Mouse (Mus musculus) gastrocnemius, adult 2 months (tissue): ENCODE results near the gene Ano3. TPM values are rescaled to one million over a fixed set of nuclear protein-coding genes. Genes with fewer than 3 reads are reported as not detected.
"Not testable (repeated sequence)": the region's sequence is repeated elsewhere in the genome, so short reads cannot be mapped to it uniquely, and the experiment has no call there.

Source experiments
- DNase-seq: peaks from one replicate; pipeline ENCODE4 v3.0.0; 2022
- H3K27ac ChIP-seq: fragments of 200-600 bp; 2 replicates; pipeline ENCODE4 v1.8.1; 2022; ENCODE audit warnings: mild to moderate bottlenecking
- H3K4me3 ChIP-seq: fragments of 200-600 bp; 2 replicates; pipeline ENCODE4 v1.8.1; 2022; ENCODE audit warnings: mild to moderate bottlenecking, moderate library complexity
- CTCF ChIP-seq: fragments of 200-600 bp; IDR thresholded peaks from 2 replicates; pipeline ENCODE4 v1.8.1; 2022; ENCODE audit warnings: antibody characterized with exemption, mild to moderate bottlenecking, moderate library complexity
- intact Hi-C: fragments of 180-260 bp; cut with DNase I; formaldehyde crosslinking; loops from one replicate; pipeline ENCODE4 v1.15.1; 2025
- long read RNA-seq, 2 experiments: library from polyadenylated mRNA; stranded (forward); transcript quantifications; one replicate each; pipeline ENCODE4 v2.0.0; 2021
- total RNA-seq, 2 experiments: library from RNA; stranded (reverse); gene quantifications; 2 replicates each; pipeline ENCODE4 v1.2.3; 2021

Ano3 gene
- total RNA-seq = under 1 TPM in 1 of 2 experiments, not detected in 1; 0.22 TPM
- long read RNA-seq, experiment 1 = 0 reads
- long read RNA-seq, experiment 2 = 0 reads

DNA sequence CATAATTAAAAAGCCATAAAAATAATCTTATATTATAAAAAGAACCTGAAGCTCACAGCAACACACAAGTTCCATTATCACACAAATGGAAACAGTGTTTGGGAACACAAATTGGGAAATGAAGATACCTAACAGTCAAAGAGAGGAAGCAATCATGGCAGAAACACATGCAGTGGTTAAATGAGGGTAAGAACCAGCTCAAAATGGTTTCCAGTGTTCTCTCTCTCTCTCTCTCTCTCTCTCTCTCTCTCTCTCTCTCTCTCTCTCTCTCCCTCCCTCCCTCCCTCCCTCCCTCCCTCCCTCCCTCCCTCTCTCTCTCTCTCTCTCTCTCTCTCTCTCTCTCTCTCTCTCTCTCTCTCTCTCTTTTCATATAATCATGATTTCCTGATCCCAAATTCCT lies at the start of gene Ano3:
TSS of gene Ano3 (minus strand) at position 101 of the 400 bp plus-strand sequence.
- H3K27ac ChIP-seq, DNase-seq, intact Hi-C loops: not testable (repeated sequence)
- peak within 1 kb of the TSS; percentile 45 for H3K4me3 ChIP-seq

DNA sequence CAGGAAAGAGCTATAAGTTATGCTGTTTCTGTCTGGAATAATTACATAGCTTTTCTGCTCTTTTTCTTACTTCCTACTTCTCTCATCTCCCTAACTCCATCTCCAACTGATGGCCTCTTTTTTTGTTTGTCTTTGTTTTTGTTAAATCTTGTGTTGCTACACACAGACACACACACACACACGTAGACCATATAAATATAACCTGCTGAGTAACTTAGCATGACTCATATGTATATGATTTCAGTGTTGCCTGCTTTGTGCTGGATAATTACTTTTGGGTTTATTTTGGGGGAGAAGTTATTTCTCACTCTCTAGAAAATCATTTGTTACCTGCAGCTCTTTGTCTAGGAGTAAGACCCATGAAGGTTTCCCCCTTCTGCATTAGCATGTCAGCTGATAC lies 39.3 kb upstream of the Ano3 start:
- TF ChIP-seq CTCF = no peak
- no peak for DNase-seq
- no peak overlapping the region for H3K4me3 ChIP-seq
- intact Hi-C loops = no loop called here
- no peak overlapping the region for H3K27ac ChIP-seq

DNA sequence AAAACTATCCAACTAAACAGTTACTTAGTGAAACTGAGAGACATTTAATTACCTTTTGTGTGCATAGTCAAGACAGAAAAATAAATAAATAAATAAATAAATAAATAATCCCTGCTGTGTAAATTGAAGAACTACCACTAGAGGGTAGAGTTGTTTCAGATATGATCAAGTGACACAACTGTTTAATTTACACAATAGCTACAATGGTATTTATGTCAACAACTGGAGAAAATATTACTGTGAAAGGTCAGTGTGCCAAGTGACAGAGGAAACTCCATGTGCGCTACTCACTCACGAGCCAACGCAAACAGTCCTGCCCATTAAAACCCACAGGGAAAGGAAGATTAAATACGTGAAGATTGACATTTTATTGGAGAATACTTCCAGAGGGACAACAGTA lies 38.8 kb upstream of the Ano3 start:
- Histone ChIP-seq H3K27ac (no peak overlapping the region), H3K4me3 (no peak overlapping the region)
- TF ChIP-seq CTCF = peak; percentile 16
- DNase-seq = no peak
- intact Hi-C loops = no loop called here

DNA sequence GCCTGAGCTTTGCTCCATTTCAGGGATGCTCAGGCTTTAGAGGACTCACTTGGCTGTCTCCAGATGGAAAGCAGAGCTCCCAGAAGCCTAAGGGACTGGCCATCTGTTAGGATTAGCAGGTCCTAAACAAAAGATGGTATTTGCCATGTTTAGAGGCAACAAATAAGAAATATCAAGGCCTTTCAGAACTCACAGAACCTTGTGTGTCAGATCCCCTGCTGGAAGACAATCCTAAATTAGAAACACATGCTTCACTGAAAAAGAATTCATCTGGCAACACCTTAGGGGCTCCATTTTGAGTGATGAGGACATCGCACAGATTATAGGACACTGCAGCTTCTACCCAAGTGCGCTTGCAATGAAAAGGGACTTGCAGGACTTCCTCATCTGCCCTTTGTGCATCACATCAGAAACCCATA lies 35.1 kb upstream of the Ano3 start:
- DNase-seq = no peak
- intact Hi-C loops = no loop called here
- no peak overlapping the region for H3K27ac ChIP-seq
- TF ChIP-seq CTCF = no peak
- H3K4me3 ChIP-seq = no peak overlapping the region

DNA sequence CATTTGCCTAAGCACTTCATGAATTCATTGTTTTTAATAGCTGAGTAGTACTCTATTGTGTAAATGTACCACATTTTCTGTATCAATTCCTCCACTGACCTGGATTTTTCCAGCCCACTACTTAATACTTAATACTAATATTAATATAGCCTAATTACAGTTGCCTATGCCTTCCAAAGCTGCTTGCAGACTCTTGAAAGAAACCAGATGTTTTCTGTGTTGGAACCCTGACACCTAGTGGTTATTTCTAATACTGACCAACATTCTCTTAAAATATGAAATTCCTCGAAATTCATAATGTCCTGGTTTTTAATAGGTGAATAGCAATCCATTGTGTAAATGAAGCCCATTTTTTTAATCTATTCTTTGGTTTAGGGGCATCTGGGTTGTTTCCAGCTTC lies 31.0 kb upstream of the Ano3 start:
- intact Hi-C loops = loop anchor here (5.0 kb wide), 1 partner anchor 319 kb away; no protein-coding TSS in a partner anchor
- DNase-seq = no peak
- peak; percentile 64 for TF ChIP-seq CTCF
- Histone ChIP-seq H3K27ac (no peak overlapping the region), H3K4me3 (no peak overlapping the region)

DNA sequence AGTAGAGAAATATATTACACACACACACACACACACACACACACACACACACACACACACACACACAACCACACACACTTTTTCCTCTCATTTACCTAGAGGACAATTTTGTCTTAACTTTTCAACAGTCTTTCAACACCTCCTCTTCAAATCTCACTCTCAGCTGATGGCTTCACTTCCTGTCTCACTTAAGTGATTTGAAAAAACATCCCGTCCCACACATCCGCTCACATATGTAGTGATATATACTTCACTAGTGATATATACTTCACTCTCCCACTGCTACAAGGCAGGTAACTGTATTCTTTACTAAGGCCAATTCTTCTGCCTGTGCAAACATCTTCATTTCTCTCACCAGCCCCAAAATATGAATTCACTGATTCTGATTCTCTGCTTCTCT lies 28.9 kb upstream of the Ano3 start:
- Histone ChIP-seq H3K4me3 (no peak overlapping the region), H3K27ac (no peak overlapping the region)
- DNase-seq = no peak
- TF ChIP-seq CTCF = no peak
- intact Hi-C loops = loop anchor here (5.0 kb wide), 1 partner anchor 317 kb away; no protein-coding TSS in a partner anchor

DNA sequence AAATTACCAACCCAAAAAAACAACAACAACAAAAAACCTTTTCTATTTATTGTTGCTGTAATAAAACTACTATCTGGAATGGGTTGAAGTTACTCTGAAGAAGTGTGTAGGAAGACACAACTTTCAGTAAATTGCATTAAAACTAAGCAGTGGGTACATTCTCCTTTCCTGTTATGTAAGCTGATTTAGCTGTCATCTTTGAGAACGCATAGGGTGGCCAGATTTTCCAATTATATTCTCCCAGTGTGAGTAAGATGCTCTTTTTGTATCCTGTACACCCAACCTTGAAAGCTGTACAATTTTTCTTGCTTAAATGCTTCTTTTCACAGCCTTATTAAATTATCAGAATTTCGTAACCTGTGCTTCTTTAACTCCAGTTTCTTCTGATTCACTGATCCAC lies 26.1 kb upstream of the Ano3 start:
- H3K27ac ChIP-seq = no peak overlapping the region
- no peak overlapping the region for H3K4me3 ChIP-seq
- no peak for DNase-seq
- intact Hi-C loops = no loop called here
- TF ChIP-seq CTCF = no peak

DNA sequence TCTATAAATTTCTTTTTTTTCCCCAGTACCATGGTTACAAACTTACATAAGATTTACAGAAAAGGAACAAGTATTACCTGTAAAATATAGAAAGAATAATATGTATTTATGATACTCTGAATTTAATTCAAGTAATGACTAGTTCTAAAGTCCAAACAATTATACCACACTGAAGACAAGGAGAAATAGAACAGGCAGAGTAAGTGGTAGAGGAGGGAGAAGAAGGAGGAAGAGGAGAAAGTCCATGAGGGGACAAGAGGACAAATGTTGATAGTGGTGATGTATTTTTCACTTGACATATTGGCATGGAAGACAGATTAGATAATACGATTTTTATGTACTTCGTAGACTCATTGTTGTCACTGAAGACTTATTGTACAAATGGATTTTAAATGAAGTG lies 19.4 kb upstream of the Ano3 start:
- intact Hi-C loops = no loop called here
- no peak for TF ChIP-seq CTCF
- no peak overlapping the region for H3K27ac ChIP-seq
- H3K4me3 ChIP-seq = no peak overlapping the region
- no peak for DNase-seq

DNA sequence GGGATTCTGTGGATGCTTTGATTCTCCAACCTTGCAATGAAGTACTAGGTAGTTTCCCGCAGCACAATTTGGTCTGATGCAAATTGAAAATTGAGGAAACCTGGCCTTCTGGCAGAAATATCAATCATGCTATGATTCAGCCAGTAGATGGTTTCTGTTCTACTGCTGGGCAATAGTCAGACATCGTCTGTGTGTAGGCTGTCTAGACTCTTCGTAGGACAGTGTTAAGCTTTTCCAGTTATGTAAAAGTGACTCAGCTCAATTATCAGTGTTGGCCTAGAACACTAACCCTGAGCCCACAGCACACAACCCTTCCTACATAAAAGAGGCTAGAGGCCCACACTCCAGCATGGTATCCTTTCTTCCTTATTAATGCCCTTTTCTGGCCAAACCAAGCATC lies 14.7 kb upstream of the Ano3 start:
- TF ChIP-seq CTCF = no peak
- DNase-seq = no peak
- intact Hi-C loops = no loop called here
- no peak overlapping the region for H3K27ac ChIP-seq
- no peak overlapping the region for H3K4me3 ChIP-seq

DNA sequence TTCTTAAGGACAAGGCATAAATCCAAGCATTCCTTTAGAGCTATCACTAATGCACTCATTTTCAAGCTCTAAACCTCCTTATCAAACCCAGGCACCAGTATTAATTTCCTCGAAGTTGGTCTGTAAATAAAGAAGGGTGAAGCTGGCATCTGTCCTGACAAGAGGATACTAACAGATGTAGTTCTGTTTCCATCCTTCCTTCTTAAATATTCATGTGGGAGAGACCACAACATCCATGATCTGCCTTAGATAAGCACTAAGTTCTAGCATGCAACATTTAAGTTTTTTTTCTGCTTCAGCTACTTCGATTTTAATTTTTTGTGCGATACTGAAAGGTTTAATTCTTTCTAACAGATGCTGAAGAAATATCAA lies 305 bp downstream of the Ano3 start:
- intact Hi-C loops = no loop called here
- Histone ChIP-seq H3K27ac (no peak overlapping the region), H3K4me3 (no peak overlapping the region)
- no peak for DNase-seq
- TF ChIP-seq CTCF = no peak

DNA sequence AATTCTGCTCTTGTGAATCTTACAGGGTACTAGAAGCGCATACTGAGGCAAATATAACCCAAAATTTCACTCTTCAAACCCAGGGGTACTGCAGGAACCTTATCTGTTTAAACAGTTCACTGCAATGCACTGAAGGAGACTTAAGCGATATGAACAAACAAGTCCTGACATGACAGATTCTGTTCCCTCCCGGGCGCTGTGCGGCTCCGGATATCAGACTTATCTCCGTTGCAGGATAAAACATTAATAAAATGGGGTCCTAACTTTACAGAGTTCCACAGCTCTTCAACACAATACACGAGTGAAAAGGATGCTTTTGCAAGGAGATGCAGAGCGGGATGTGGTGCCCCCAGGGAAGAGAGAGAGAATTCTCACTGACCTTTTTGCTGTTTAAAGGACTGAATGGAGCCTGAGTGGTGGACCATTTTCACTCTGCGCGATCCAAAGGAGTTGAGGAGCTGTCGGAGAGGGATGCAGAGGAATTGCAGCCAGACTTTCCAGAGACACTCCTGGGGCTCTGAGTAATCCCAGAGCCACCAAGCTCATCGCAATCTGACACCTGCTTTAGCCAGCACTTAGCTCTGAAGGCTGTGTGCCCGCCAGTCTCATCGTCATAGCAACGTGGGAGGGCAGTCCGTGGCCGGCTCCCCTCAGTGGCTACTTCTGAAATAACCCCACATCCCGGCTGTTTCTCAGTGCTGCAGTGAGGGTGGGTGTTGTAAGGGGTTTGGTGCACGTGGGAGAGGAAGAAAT lies 868 bp downstream of the Ano3 start:
- peak; percentile 63 for DNase-seq
- Histone ChIP-seq H3K4me3 (peak overlapping the region; percentile 45), H3K27ac (no peak overlapping the region)
- TF ChIP-seq CTCF = no peak
- intact Hi-C loops = no loop called here

DNA sequence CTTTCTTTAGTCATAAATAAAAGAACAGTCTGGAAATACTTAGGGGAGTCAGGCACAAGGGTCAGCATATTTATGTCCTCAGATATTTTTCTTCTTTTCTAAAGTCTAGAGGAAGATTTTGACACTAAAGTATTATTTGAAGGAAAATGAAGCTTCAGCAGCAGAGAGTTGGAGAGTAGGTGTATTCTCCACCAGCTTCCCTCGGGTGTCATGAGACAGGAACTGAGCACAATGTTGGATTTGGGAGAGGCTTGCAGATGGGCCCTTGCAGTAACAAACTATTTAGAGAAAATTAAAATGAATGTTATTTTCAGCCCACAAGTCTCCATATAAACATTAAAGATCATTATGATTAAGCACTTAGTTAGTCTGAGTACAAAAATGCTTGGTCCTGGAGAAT lies 5.6 kb downstream of the Ano3 start:
- intact Hi-C loops = no loop called here
- Histone ChIP-seq H3K4me3 (no peak overlapping the region), H3K27ac (no peak overlapping the region)
- no peak for DNase-seq
- no peak for TF ChIP-seq CTCF

DNA sequence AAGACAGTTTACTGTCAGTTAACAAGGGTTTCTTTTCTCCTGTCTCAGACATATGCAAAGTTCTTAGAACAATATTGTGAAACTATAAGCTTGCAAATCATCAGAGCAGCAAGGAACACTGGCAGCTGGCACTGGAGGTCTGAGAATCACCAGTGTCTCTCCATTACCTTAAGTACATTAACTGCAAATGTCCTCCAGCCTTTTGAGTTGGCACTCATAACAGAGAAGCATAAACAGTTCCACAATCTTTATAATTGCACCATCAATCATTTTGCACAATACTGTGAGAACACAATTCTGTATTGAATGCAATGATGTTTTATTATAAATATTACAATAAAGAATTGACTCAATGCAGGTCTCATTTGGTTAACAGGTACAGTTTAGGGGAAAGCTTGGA lies 15.0 kb downstream of the Ano3 start:
- intact Hi-C loops = no loop called here
- Histone ChIP-seq H3K27ac (no peak overlapping the region), H3K4me3 (no peak overlapping the region)
- no peak for TF ChIP-seq CTCF
- no peak for DNase-seq

DNA sequence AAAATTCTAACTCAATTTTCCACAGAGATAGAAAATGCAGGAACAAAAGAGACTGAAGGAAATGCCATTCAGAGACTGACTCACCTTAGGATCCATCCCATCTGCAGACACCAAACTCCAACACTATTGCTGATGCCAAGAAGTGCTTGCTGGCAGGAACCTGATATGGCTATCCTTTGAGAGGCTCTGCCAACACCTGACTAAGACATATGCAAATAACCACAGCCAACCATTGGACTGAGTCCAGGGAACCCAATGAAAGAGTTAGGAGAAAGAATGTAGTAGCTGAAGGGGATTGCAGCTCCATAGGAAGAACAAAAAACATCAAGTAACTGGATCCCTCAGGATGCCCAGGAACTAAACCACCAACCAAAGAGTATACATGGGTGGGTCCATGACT lies 21.6 kb downstream of the Ano3 start:
- DNase-seq = peak; percentile 32
- intact Hi-C loops = no loop called here
- TF ChIP-seq CTCF = no peak

More for the DNA sequence above, 21.6 kb downstream of the Ano3 start:
- Histone ChIP-seq H3K27ac (no peak overlapping the region), H3K4me3 (no peak overlapping the region)
